Mouse (Mus musculus) spleen, embryonic (tissue): ENCODE results near the gene Oxt.
"Not testable (repeated sequence)": the region's sequence is repeated elsewhere in the genome, so short reads cannot be mapped to it uniquely, and the experiment has no call there.

ENCODE experiments used
- CTCF ChIA-PET: fragments of 350-600 bp; sonication (Branson Sonifier 250); formaldehyde crosslinking; loops from one replicate; lab custom pipeline; 2022; lab: Charles Lee

Oxt gene

DNA sequence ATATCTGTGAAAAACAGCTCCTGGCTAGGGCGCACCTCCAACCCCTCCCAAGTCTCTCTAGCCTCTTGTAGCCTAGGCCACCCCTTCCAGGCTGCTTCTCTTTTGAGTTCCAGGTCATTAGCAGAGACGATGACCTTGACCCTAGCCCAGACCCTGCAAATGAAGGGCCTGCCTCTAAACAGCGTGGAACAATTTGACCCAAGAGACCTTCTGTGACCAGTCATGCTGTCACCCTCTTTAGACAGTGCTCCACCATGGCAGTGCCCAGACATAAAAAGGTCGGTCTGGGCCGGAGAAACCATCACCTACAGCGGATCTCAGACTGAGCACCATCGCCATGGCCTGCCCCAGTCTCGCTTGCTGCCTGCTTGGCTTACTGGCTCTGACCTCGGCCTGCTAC, at the start of gene Oxt:
TSS of gene Oxt (plus strand) at position 301 of the 400 bp plus-strand sequence.
- CTCF ChIA-PET: interaction anchor here (0.6 kb wide), 1 partner anchor 896 kb away, joined by 3 read pairs; no protein-coding TSS in a partner anchor

DNA sequence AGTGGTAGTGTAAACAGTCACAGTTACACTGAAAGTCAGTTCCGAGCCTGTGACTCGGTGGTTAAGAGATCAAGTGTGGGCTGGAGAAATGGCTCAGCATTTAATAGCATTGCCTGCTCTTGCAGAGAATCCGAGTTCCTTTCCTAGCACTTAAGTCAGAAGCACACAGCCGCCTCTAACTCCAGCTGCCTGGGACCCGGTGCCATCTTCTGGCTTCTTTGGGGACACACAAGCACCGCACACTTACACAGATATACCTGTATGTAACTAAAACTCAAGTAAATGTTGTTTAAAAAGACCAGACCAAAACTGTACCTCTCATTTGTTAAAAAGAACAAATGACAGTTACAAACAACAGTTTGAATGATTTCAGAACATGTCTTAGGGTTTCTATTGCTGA, 47.5 kb upstream of the Oxt start:
- CTCF ChIA-PET: no interaction called here

GRCm38 (mm10) chr2:130529290-130529689, 46.7 kb upstream of the Oxt start:
- CTCF ChIA-PET: no interaction called here

DNA sequence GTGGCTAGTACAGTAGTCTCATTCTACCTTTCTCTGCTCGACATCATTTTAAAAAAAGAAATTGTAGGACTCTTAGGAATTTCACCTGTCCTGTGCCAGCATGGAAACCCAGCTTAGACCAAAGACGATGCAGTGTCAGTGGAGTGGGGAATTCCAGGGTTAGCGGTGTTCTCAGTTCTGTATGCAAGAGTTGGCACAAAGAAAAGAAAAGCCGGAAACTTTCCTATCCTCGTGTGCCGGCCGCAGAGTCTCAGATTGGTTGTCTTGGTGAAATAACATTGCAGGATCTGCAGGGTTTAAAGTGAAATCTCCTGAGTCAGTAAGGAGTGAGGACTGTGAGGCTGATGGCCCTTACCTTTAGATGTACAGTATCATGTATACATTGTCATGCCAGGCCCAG, 46.0 kb upstream of the Oxt start:
- CTCF ChIA-PET: no interaction called here

DNA sequence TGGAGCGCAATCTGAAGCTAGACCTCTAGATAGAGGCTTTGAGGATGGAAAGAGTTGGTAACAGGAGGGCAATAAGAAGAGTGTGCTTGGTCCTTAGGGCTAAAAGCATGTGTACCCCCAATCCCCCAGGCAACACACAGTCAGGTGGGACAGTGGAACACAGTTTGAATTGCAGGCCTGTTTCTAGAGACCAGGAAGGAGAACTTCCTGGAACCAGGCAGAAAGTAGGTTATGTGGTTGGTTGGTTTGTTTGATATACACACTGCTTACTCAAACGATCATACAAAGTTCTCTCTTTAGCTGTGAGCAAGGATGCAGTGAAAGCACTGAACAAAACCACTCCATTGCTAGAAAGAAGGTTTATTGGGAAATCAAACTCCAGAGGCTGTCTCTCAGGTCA, 43.8 kb upstream of the Oxt start:
- CTCF ChIA-PET: no interaction called here

- CTCF ChIA-PET: no interaction called here
Observed at GRCm38 (mm10) chr2:130535017-130535416, 41.0 kb upstream of the Oxt start.

GRCm38 (mm10) chr2:130536890-130537289, 39.1 kb upstream of the Oxt start:
- CTCF ChIA-PET: no interaction called here

DNA sequence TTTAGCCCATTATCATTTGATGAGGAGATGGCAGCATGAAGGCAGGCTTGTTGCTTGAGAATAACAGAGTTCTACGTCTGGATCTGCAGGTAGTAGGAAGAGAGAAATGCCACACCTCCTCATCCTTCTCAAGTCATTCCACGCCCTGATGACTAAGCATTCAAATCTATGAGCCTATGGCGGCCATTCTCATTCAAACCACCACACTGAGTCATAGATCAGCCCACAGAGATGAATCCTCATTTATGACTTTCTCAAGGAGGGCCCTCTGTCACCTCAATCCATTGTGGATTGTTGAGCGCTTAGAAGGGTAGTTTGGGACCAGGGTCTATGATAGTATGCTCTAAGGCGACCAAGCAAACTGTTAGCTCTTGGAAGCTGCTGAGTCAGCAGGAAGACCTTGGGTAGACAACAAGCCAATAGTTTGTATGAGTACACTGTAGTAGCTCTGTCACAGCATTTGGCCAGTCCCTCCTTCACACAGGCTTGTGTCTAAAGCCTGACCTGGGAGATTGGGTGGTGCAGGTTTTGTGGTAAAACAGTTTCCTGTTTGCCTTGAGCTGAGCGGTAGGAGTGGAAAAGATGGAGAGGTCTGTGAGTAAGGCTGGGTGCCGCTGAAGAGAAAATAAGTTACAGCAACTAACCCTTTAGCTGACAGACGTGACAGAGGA, 37.0 kb upstream of the Oxt start:
- CTCF ChIA-PET: no interaction called here

DNA sequence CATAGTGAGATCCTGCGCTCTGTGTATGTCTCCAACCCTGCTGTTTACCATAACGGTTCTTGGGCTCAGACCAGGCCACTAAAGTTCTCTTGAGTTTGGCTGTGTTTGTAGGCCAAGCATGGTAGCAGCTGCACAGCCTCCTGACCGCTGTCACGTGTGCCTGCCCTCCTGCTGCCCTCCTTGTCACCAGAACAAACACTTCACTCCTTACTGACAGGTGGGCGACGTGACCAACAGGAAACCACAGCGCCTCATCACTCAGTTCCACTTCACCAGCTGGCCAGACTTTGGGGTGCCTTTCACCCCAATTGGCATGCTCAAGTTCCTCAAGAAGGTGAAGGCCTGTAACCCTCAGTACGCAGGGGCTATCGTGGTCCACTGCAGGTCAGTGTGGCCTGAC, 35.7 kb upstream of the Oxt start:
- CTCF ChIA-PET: no interaction called here

- CTCF ChIA-PET: no interaction called here
Observed at GRCm38 (mm10) chr2:130546957-130547356, 29.0 kb upstream of the Oxt start.

DNA sequence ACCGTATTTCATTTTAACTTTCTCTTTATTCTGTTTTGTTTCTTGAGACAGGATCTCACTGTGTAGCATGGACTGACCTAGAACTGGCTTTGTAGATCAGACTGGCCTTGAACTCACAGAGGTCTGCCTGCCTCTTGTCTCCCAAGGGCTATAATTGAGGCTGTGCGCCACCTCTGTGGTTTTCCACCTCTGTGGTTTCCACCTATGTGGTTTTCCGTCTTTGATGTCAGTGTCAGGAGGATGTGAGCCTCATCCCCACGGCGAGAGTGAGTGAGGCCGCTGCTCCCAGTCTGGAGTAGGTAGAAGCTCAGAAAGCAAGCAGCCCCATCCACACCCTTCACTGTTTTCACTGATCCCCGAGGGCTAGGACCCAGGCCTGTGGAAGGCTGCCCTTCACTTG, 21.1 kb upstream of the Oxt start:
- CTCF ChIA-PET: no interaction called here

DNA sequence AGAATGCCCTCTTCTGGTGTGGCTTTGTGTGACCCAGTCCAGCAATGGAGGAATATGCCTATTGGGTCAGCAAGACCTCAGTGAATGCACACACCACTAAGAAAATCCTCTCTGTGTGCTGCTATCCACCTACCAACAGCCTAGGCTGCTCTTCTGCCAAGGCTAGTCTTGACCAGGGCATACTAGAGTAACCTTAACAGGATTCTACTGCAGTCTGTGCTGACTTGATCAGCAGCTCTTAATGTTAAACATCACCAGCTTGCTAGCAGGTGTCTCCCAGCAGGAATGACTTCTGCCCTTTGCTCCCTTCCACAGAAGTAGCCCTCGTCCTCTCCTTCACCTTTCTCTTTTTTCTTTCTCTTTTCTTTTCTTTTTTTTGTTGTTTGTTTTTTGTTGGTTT, 19.7 kb upstream of the Oxt start:
- CTCF ChIA-PET: no interaction called here

DNA sequence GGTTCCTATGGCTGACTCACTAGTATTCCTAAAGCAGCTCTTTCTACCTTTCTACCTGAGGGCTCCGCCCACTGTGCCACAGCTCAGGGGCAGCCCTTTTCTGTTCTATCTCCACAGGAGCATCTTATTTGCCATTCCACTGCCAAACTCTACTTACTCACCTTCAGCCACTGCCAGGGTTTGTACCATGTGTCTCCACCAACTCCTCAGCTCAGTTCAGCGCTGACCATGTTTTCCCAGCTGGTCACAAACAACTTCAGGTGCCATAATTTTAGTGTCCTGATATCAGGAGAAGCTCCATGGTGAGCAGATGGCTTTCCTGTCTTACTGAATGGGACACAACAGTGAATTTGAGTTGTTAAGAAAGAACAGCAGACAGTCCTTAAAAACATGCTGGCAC, 18.5 kb upstream of the Oxt start:
- CTCF ChIA-PET: no interaction called here

GRCm38 (mm10) chr2:130558015-130558414, 18.0 kb upstream of the Oxt start:
- CTCF ChIA-PET: no interaction called here

DNA sequence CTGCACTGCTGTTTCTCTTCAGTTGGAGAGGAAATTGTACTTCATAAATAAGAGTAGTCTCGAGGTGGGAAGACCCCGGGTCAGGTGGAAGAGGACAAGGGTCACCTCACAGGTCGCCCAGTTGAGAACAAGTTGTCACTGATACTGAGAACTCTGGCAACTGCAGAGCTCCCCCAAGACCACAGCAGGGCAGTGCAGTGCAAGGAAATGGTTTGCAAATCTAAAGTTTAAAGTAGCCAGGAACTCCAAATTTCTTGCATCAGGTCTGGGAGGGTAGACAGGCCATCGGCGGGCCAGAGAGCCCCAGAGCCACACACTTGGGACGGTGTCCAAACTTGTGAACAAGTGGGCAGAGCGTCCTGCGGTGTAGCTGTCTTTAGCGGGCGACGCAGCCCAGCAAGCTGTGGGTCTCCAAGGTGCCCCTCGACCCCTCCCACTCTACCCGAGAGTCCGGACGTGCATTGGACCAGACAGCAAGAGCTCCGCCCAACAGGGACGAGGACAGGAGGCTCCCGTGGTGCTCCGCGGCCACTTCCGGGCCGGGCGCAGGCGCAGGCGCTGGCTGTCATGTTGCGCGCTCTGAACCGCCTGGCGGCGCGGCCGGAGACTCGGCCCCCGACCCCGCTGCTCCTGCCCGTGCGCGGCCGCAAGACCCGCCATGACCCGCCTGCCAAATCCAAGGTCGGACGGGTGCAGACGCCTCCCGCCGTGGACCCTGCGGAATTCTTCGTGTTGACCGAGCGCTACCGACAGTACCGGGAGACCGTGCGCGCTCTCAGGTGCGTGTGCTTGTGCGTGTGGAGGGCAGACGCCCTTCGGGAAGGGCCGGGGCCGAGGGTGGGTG, 12.5 kb upstream of the Oxt start, which contains the start of gene Mrps26:
TSS of gene Mrps26 (plus strand) at position 531 of the 844 bp plus-strand sequence.
- CTCF ChIA-PET: no interaction called here

DNA sequence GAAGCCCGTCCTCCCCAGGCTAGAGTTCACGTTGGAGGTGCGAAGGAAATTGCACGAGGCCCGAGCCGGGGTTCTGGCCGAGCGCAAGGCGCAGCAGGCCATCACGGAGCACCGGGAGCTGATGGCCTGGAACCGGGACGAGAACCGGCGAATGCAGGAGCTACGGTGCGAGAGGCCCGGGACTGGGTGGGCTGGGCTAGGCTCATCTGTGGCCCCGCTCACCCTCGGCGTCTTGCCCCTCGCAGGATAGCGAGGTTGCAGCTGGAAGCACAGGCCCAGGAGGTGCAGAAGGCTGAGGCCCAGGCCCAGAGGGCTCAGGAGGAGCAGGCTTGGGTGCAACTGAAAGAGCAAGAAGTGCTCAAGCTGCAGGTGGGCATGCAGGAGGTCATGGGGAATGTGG, 11.9 kb upstream of the Oxt start:
- CTCF ChIA-PET: no interaction called here

- CTCF ChIA-PET: no interaction called here
Observed at GRCm38 (mm10) chr2:130564983-130565382, 11.0 kb upstream of the Oxt start.

DNA sequence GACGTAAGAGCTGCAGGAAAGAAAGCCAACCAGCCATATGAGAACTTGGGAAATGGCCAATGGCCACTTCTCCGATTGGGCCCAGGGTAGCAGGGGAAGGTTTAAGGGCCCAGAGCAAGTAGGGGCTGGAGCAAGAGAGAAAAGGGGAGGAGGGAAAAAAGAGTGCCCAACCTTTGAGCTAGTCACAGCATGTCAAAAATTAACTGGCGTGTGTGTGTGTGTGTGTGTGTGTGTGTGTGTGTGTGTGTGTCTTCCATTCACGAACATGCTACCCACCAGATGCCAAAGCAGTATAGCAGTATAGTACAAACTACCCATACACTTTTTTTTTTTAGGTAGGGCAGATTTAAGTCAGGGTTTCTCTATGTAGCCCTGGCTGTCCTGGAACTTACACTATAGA, 7.1 kb upstream of the Oxt start:
- CTCF ChIA-PET: no interaction called here

- CTCF ChIA-PET: no interaction called here
Observed at GRCm38 (mm10) chr2:130569926-130570325, 6.0 kb upstream of the Oxt start.

GRCm38 (mm10) chr2:130574960-130575359, 1.0 kb upstream of the Oxt start:
- CTCF ChIA-PET: no interaction called here

GRCm38 (mm10) chr2:130576564-130576963, 591 bp downstream of the Oxt start:
- CTCF ChIA-PET: not testable (repeated sequence)

- CTCF ChIA-PET: interaction anchor here (0.6 to 0.7 kb wide), 2 partner anchors 285 to 1669 kb away, joined by 3 to 8 read pairs; no protein-coding TSS in a partner anchor
Observed at GRCm38 (mm10) chr2:130577021-130577420, 1.0 kb downstream of the Oxt start.

DNA sequence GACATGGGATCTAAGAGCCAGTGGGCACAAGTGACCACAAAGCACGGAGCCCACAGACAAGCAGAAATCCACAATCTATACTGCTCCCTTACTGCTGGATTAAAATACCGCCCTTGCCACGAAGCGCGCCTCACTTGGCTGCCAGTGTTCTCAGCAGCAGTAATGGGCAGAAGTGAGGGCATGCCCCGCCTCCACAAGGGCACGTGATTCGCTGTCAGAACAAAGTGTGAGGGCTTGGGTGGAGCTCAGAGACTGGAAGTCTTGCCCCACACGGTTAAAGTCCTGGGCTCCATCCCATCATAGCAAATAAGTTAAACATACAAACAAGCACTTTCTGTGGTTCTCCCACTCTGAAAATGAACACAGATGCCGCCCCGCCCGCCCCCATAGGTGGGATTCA, 1.7 kb downstream of the Oxt start:
- CTCF ChIA-PET: interaction anchor here (0.7 kb wide), 1 partner anchor 1668 kb away, joined by 8 read pairs; no protein-coding TSS in a partner anchor
